Mouse (Mus musculus) embryonic fibroblast, embryonic 13.5 days (primary cell): ENCODE results near the gene Pknox1. TPM values are rescaled to one million over a fixed set of nuclear protein-coding genes. Genes with fewer than 3 reads are reported as not detected.

Source experiments
- H3K27ac ChIP-seq: 2 replicates; pipeline ENCODE4 v1.5.1; 2012; ENCODE audit warnings: low read length, control low read depth, inconsistent platforms; ENCODE audit not compliant: insufficient read depth
- H3K4me1 ChIP-seq: 2 replicates; pipeline ENCODE4 v1.6.1; 2011; ENCODE audit warnings: low read length; ENCODE audit not compliant: control insufficient read depth, insufficient read depth
- H3K4me3 ChIP-seq: 2 replicates; pipeline ENCODE4 v1.5.1; 2011; ENCODE audit warnings: mild to moderate bottlenecking, control low read depth, low read length; ENCODE audit not compliant: insufficient read depth
- CTCF ChIP-seq: IDR thresholded peaks from 2 replicates; pipeline ENCODE4 v1.5.1; 2011; ENCODE audit warnings: mild to moderate bottlenecking, control low read depth, low read length, moderate library complexity, borderline replicate concordance; ENCODE audit not compliant: insufficient read depth
- POLR2A ChIP-seq: IDR thresholded peaks from 2 replicates; pipeline ENCODE4 v1.6.1; 2011; ENCODE audit warnings: low read depth, mild to moderate bottlenecking, control low read depth, low read length, moderate library complexity
- polyA plus RNA-seq: library from polyadenylated mRNA; stranded (reverse); fragments of >200 nt; gene quantifications from 2 replicates; pipeline ENCODE4 v1.2.4, GENCODE M21; 2011; ENCODE audit warnings: low read depth; ENCODE audit not compliant: missing spikeins, insufficient read length

Pknox1 gene
- polyA plus RNA-seq, 1 experiment, result 16.6 TPM

GRCm38 (mm10) chr17:31637866-31638570 lies 73.5 kb downstream of the Pknox1 start:
- H3K4me3 ChIP-seq, result no peak overlapping the region
- TF ChIP-seq POLR2A, result no peak
- no peak for TF ChIP-seq CTCF
- no peaks in the 10 kb centered on the region for H3K4me1 ChIP-seq
- no peak overlapping the region for H3K27ac ChIP-seq

GRCm38 (mm10) chr17:31639651-31640050 lies 75.1 kb downstream of the Pknox1 start:
- Histone ChIP-seq H3K4me3 (no peak overlapping the region), H3K4me1 (no peaks in the 10 kb centered on the region), H3K27ac (no peak overlapping the region)
- no peak for TF ChIP-seq CTCF
- no peak for TF ChIP-seq POLR2A

GRCm38 (mm10) chr17:31642331-31642730 lies 77.8 kb downstream of the Pknox1 start:
- Histone ChIP-seq H3K4me1 (no peaks in the 10 kb centered on the region), H3K4me3 (no peak overlapping the region), H3K27ac (no peak overlapping the region)
- no peak for TF ChIP-seq POLR2A
- TF ChIP-seq CTCF, result no peak

- Histone ChIP-seq H3K27ac (no peak overlapping the region), H3K4me1 (no peaks in the 10 kb centered on the region), H3K4me3 (no peak overlapping the region)
- TF ChIP-seq POLR2A (no peak), CTCF (no peak)
Measured at GRCm38 (mm10) chr17:31642913-31643312, 78.4 kb downstream of the Pknox1 start.

- H3K27ac ChIP-seq, result no peak overlapping the region
- TF ChIP-seq POLR2A (no peak), CTCF (no peak)
- no peak overlapping the region for H3K4me3 ChIP-seq
- no peaks in the 10 kb centered on the region for H3K4me1 ChIP-seq
Measured at GRCm38 (mm10) chr17:31646199-31647002, 81.9 kb downstream of the Pknox1 start.

- no peaks in the 10 kb centered on the region; the same call in 1 of the 2 replicates for H3K4me1 ChIP-seq
- H3K4me3 ChIP-seq, result no peak overlapping the region
- TF ChIP-seq POLR2A (no peak), CTCF (no peak)
- no peak overlapping the region for H3K27ac ChIP-seq
Measured at GRCm38 (mm10) chr17:31652152-31652551, 87.6 kb downstream of the Pknox1 start.

GRCm38 (mm10) chr17:31653277-31653676 lies 88.7 kb downstream of the Pknox1 start:
- Histone ChIP-seq H3K27ac (no peak overlapping the region), H3K4me3 (no peak overlapping the region), H3K4me1 (no peaks in the 10 kb centered on the region; the same call in 1 of the 2 replicates)
- TF ChIP-seq POLR2A (no peak), CTCF (no peak)

GRCm38 (mm10) chr17:31655366-31655765 lies 90.8 kb downstream of the Pknox1 start:
- no peak for TF ChIP-seq CTCF
- no peak for TF ChIP-seq POLR2A
- no peak overlapping the region for H3K27ac ChIP-seq
- H3K4me3 ChIP-seq, result no peak overlapping the region
- peaks cover 2% of the 10 kb centered on the region; the same call in 1 of the 2 replicates for H3K4me1 ChIP-seq

GRCm38 (mm10) chr17:31656682-31657081 lies 92.1 kb downstream of the Pknox1 start:
- no peak overlapping the region for H3K4me3 ChIP-seq
- no peak overlapping the region for H3K27ac ChIP-seq
- no peak for TF ChIP-seq POLR2A
- TF ChIP-seq CTCF, result no peak
- H3K4me1 ChIP-seq, result peaks cover 2% of the 10 kb centered on the region; the same call in 1 of the 2 replicates

Other genes with a start within 250 kb of the Pknox1 start
- 0.97 and 3.4 TPM in 2 replicates for gene Pde9a, start 178.5 kb upstream of the Pknox1 start, polyA plus RNA-seq
- 18.9 and 19.7 TPM in 2 replicates for gene Wdr4, start 44.8 kb upstream of the Pknox1 start, polyA plus RNA-seq
- gene Ndufv3, start 44.6 kb upstream of the Pknox1 start, polyA plus RNA-seq, result 140 and 141 TPM in 2 replicates
- 1.7 and 2.4 TPM in 2 replicates for gene Cbs, start 72.5 kb downstream of the Pknox1 start, polyA plus RNA-seq
- gene U2af1, start 94.2 kb downstream of the Pknox1 start, polyA plus RNA-seq, result 171 and 195 TPM in 2 replicates
- not detected in 2 replicates for gene Cryaa, start 113.1 kb downstream of the Pknox1 start, polyA plus RNA-seq